Mouse (Mus musculus): Measurements from ENCODE around the gene Slc35a1.

GRCm38 (mm10) chr4:34724306-34724705, 37.1 kb upstream of the Slc35a1 start:
- TF ChIP-seq POLR2A (IDR thresholded peaks at IDR 0.05; ENCODE audit: low read depth, low read length) (no peak), CTCF (IDR thresholded peaks at IDR 0.05; ENCODE audit: borderline replicate concordance, insufficient read depth, low read length) (no peak)

Data from embryonic fibroblast, embryonic 13.5 days (primary cell).